Mouse (Mus musculus) macrophage (primary cell): ENCODE measurements at regions not wholly inside any gene's neighbourhood (a gene's known extent, or its start where the extent isn't known, plus 50 kb on each side); places are given as distances from the start of the nearest gene placed in this dataset.

Experiments
- H3K27ac ChIP-seq: fragments of 350-480 bp; formaldehyde crosslinking; 2 replicates; pipeline ENCODE4 v1.9.0; 2021
- H3K36me3 ChIP-seq: fragments of 350-480 bp; formaldehyde crosslinking; 2 replicates; pipeline ENCODE4 v1.9.0; 2021; ENCODE audit errors: inconsistent target
- H3K4me3 ChIP-seq: fragments of 350-480 bp; formaldehyde crosslinking; 2 replicates; pipeline ENCODE4 v1.9.0; 2021; ENCODE audit errors: inconsistent target
- H3K79me2 ChIP-seq: fragments of 350-480 bp; formaldehyde crosslinking; 2 replicates; pipeline ENCODE4 v1.9.0; 2021; ENCODE audit errors: inconsistent target
- WGBS: methylation state at CpG from one replicate; pipeline ENCODE4 v1.1.7; 2026; ENCODE audit warnings: inconsistent platforms; ENCODE audit not compliant: missing documents; 5-methylcytosine and 5-hydroxymethylcytosine counted together

GRCm38 (mm10) chr8:34268806-34269520 lies 157.4 kb upstream of the Gm10131 start:
- Histone ChIP-seq H3K27ac (no peak overlapping the region), H3K4me3 (no peak overlapping the region), H3K79me2 (no peaks in the 10 kb centered on the region), H3K36me3 (no peaks in the 10 kb centered on the region)
- WGBS: 95% methylated on average over 18 of the region's 18 CpGs

GRCm38 (mm10) chr8:34254978-34255377 lies 143.4 kb upstream of the Gm10131 start:
- 84% methylated on average over 2 of the region's 2 CpGs for WGBS

GRCm38 (mm10) chr8:34251934-34252333 lies 140.4 kb upstream of the Gm10131 start:
- 95% methylated on average over 7 of the region's 7 CpGs for WGBS
- Histone ChIP-seq H3K4me3 (no peak overlapping the region), H3K36me3 (no peaks in the 10 kb centered on the region), H3K79me2 (no peaks in the 10 kb centered on the region), H3K27ac (no peak overlapping the region)

More at GRCm38 (mm10) chr8:34254978-34255377, 143.4 kb upstream of the Gm10131 start:
- H3K27ac ChIP-seq: no peak overlapping the region
- no peak overlapping the region for H3K4me3 ChIP-seq
- H3K36me3 ChIP-seq: no peaks in the 10 kb centered on the region
- no peaks in the 10 kb centered on the region for H3K79me2 ChIP-seq

DNA sequence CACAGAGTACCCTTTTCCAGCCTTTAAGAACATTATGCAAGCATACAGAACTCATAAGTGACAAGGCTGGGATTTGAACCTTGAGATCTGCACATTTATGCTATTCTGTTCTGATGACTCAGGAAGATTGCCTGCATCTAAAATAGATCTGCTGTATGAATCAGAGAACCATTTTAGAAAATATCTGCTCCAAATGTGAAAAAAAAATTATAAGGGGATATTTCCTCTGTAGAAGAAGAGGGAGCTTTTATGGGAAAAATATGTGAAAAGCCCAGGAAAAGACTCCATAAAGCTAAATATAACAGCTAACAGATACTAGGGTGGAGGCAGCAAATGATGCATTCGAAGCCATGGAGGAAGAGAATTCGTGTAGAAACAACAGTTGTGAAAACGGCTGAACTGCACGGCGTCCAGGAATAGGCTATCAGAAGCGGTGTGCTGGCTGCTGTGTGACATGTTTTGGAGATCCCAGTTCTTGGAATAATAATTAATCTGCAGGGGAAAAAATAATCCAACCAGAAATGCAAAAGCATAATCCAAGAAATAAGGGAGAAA lies 127.9 kb upstream of the Gm10131 start:
- H3K4me3 ChIP-seq: no peak overlapping the region
- no peaks in the 10 kb centered on the region for H3K36me3 ChIP-seq
- WGBS: 87% methylated on average over 6 of the region's 6 CpGs
- no peaks in the 10 kb centered on the region for H3K79me2 ChIP-seq
- no peak overlapping the region for H3K27ac ChIP-seq

GRCm38 (mm10) chr8:34233705-34234104 lies 122.2 kb upstream of the Gm10131 start:
- H3K36me3 ChIP-seq: no peaks in the 10 kb centered on the region
- H3K4me3 ChIP-seq: no peak overlapping the region
- 97% methylated on average over 4 of the region's 4 CpGs for WGBS
- H3K79me2 ChIP-seq: no peaks in the 10 kb centered on the region
- H3K27ac ChIP-seq: no peak overlapping the region

GRCm38 (mm10) chr8:34229477-34229876 lies 117.9 kb upstream of the Gm10131 start:
- 44% methylated on average over 3 of the region's 3 CpGs for WGBS
- Histone ChIP-seq H3K36me3 (no peaks in the 10 kb centered on the region), H3K79me2 (no peaks in the 10 kb centered on the region), H3K27ac (no peak overlapping the region), H3K4me3 (no peak overlapping the region)

DNA sequence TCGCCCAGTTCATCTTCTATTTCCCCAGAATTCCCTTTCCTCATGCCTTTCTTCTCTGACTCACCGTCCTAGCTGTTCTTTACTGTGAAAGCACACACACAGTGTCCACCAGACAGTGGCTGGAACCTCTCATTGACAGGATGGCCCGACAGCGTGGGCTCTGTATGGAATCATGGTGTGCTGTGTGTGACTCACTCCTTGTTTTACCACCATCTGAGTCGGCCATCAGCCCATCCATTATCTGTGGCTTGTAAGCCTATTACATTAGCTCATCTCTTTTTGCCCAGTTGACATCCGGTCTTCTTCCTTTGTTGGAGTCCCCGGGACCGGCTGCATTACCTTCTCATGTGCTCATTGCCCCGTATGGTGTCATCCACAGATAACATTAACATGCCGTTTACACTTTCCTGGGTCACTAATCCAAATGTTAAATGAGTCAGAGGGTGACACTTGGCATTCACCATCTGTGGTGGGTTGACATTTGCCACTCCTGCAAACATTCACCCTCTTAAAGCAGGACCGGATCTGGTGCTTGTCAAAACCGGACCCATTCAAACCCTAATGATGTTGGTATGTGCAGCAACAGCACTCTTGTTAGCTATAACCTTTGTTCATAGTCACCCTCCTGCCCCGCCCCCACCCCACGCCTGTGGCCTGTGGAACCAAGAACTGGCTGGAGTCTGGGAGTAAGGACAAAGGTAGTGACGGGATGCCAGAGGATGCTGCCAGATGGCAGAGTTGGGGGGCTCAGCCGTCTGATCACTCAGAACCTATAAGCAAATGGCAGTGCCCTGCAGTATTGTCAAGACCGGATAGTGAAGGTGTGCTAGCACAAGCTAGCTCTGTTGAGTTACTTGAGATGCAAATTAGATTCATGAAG lies 113.7 kb upstream of the Gm10131 start:
- 96% methylated on average over 17 of the region's 17 CpGs for whole genome bisulfite sequencing
- Histone ChIP-seq H3K4me3 (no peak overlapping the region), H3K36me3 (no peaks in the 10 kb centered on the region), H3K27ac (no peak overlapping the region), H3K79me2 (no peaks in the 10 kb centered on the region)

- Histone ChIP-seq H3K4me3 (no peak overlapping the region), H3K79me2 (no peaks in the 10 kb centered on the region), H3K27ac (no peak overlapping the region), H3K36me3 (no peaks in the 10 kb centered on the region)
- 95% methylated on average over 6 of the region's 6 CpGs for WGBS
Observed at GRCm38 (mm10) chr8:34222187-34222586, 110.7 kb upstream of the Gm10131 start.
